Mouse (Mus musculus): Measurements from ENCODE around the gene Edem3.

GRCm38 (mm10) chr1:151863135-151863796, 108.1 kb downstream of the Edem3 start:
- no peak for TF ChIP-seq POLR2A (IDR thresholded peaks at IDR 0.05; ENCODE audit: extremely low read depth, insufficient read depth, low read length)
- TF ChIP-seq CTCF (IDR thresholded peaks at IDR 0.05; ENCODE audit: low read depth, low read length): no peak
